Mouse (Mus musculus): Measurements from ENCODE around the gene Lrp2. TPM values are rescaled to one million over a fixed set of nuclear protein-coding genes. Genes with fewer than 3 reads are reported as not detected.
"Not testable (repeated sequence)": the region's sequence is repeated elsewhere in the genome, so short reads cannot be mapped to it uniquely, and the experiment has no call there.

Gene Lrp2
- polyA plus RNA-seq, 1 experiment = 0.50 TPM

DNA sequence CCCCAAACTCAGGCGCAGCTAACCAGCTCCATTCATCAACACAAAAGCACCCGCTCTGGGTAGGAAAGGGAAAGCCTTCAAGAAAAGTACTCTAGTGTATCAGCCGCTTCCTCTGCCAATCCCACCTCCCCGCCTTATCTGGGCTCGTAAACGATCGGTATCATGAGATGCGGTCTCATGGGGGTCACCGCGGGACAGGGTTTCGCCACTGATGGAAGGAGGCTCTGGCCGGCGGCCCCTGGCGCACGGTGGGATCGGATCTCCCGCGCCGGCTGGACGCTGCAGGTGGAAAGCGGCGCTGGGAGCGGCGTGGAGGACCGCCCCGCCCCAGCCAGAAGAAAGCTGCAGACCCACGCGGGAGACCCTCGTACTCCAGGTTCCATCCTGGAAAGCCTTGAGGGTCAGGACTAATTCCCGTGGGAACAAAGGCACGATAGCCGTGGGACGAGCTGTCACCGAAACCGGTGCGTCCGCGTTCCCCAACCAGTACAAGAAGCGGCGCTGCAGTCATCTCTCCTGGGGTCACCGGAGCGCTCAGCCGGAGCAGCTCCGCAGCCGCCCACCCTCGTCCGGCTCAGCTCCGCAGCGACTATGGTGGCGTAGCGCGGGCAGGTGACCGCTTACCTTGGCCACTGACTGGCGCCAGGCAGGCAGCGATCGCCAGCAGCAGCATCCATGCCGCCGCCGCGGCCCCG lies 527 bp downstream of the Lrp2 start:
- Histone ChIP-seq H3K4me1 (replicated peaks; ENCODE audit: control insufficient read depth, insufficient read depth, low read length) (no peaks in the 10 kb centered on the region; the same call in 1 of the 2 replicates), H3K36me3 (ENCODE audit: control insufficient read depth, insufficient read depth, low read length) (no peaks in the 10 kb centered on the region), H3K27ac (ENCODE audit: control insufficient read depth, insufficient read depth, low read length) (no peak overlapping the region), H3K27me3 (ENCODE audit: control insufficient read depth, insufficient read depth, low read length) (peaks cover 6% of the 10 kb centered on the region; the same call in 1 of the 2 replicates), H3K4me3 (ENCODE audit: control insufficient read depth, insufficient read depth, low read length) (no peak overlapping the region)
- DNase-seq = no peak
- WGBS = 2% methylated on average over 61 of the region's 61 CpGs
- TF ChIP-seq CTCF (IDR thresholded peaks at IDR 0.05; ENCODE audit: borderline replicate concordance, control insufficient read depth, extremely low read depth, insufficient read depth, low read length, poor library complexity) = no peak
- no peak for TF ChIP-seq POLR2A (IDR thresholded peaks at IDR 0.05; ENCODE audit: control insufficient read depth, extremely low read depth, insufficient read depth, low read length, poor library complexity)

DNA sequence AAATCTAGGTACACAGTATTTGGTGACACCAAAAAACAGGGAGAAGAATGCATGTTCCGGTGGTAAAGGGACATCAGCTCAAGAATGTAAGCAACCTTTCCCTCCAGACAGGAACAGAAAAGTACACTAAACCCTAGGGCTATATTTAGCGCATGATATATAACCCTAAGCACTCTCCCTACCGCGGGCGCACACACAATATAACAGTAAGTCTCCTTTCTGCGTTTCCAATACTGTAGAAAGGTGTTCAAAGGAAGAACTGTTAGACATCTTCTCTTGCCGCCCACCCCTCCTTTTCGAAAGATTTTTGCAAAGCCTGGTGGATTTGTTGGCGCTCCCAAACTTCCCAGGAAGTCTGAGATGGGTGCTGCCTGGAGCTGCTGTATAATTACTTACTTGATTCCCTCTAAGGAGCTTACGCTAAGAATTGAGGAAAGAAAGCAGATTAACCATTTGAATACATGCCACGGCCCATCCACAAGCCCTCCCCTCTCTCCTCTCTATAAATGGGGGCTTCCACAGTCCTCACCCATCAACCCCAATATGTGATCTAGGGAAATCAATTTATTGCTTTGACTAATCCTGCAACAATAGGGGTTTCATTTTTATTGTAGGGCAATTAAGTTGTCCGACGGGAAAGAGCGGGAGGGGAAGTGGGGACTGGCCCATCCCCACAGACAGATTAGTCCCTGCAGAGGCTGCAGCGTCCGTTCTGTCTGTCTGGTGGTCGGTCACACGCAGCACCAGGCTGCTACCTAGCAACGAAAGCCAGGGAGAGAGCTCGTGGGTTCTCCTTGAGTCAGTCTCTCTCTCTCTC lies 1.5 kb downstream of the Lrp2 start:
- no peak overlapping the region for H3K4me3 ChIP-seq (ENCODE audit: control insufficient read depth, insufficient read depth, low read length)
- H3K27me3 ChIP-seq (ENCODE audit: control insufficient read depth, insufficient read depth, low read length) = peaks cover 6% of the 10 kb centered on the region; the same call in 1 of the 2 replicates
- no peak for DNase-seq
- H3K4me1 ChIP-seq (replicated peaks; ENCODE audit: control insufficient read depth, insufficient read depth, low read length) = no peaks in the 10 kb centered on the region; the same call in 1 of the 2 replicates
- WGBS = 6% methylated on average over 20 of the region's 20 CpGs
- no peak overlapping the region for H3K27ac ChIP-seq (ENCODE audit: control insufficient read depth, insufficient read depth, low read length)
- no peaks in the 10 kb centered on the region for H3K36me3 ChIP-seq (ENCODE audit: control insufficient read depth, insufficient read depth, low read length)
- TF ChIP-seq POLR2A (IDR thresholded peaks at IDR 0.05; ENCODE audit: control insufficient read depth, extremely low read depth, insufficient read depth, low read length, poor library complexity) = no peak
- TF ChIP-seq CTCF (IDR thresholded peaks at IDR 0.05; ENCODE audit: borderline replicate concordance, control insufficient read depth, extremely low read depth, insufficient read depth, low read length, poor library complexity) = no peak

DNA sequence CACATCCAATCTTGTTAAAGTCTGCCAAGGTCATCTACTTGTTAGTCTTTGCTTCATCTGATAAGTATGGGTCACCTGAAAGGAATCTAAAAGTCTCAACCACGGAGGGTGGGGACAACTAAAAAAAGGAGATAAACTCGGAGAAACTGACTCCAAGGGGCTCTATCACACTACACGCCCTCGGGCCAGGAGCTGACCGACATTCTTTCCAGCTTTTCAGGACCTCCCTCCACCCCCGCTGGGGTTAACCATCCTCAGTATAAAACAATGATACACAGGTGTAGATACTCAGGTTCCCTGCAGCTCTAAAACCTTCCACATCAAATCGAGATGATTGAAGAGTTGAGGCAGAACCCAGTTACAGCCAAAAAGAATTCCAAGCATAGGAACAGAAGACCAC lies 3.0 kb downstream of the Lrp2 start:
- TF ChIP-seq CTCF (IDR thresholded peaks at IDR 0.05; ENCODE audit: borderline replicate concordance, control insufficient read depth, extremely low read depth, insufficient read depth, low read length, poor library complexity) = no peak
- no peak for TF ChIP-seq POLR2A (IDR thresholded peaks at IDR 0.05; ENCODE audit: control insufficient read depth, extremely low read depth, insufficient read depth, low read length, poor library complexity)
- H3K36me3 ChIP-seq (ENCODE audit: control insufficient read depth, insufficient read depth, low read length) = no peaks in the 10 kb centered on the region
- DNase-seq = no peak
- peaks cover 6% of the 10 kb centered on the region; the same call in 1 of the 2 replicates for H3K27me3 ChIP-seq (ENCODE audit: control insufficient read depth, insufficient read depth, low read length)
- no peak overlapping the region for H3K4me3 ChIP-seq (ENCODE audit: control insufficient read depth, insufficient read depth, low read length)
- no peaks in the 10 kb centered on the region; the same call in 1 of the 2 replicates for H3K4me1 ChIP-seq (replicated peaks; ENCODE audit: control insufficient read depth, insufficient read depth, low read length)
- WGBS = 77% methylated on average over 7 of the region's 7 CpGs
- no peak overlapping the region for H3K27ac ChIP-seq (ENCODE audit: control insufficient read depth, insufficient read depth, low read length)

DNA sequence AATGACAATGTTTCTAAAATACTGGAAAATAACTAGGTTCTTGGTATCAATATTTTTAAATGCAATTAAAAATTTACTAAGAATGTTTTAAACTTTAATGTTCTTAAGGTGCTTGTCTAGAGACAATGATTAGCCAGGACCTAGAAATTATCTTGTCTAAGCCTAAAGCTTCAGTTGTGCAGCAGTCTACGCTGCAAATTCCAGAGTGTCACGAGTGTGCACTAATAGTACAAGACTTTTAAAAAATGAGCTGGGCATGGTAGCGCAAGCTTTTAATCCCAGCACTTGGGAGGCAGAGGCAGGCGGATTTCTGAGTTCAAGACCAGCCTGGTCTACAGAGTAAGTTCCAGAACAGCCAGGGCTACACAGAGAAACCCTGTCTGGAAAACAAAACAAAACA lies 3.8 kb downstream of the Lrp2 start:
- not testable (repeated sequence) for H3K27ac ChIP-seq (ENCODE audit: control insufficient read depth, insufficient read depth, low read length); H3K4me3 ChIP-seq (ENCODE audit: control insufficient read depth, insufficient read depth, low read length); H3K4me1 ChIP-seq (replicated peaks; ENCODE audit: control insufficient read depth, insufficient read depth, low read length); DNase-seq; H3K27me3 ChIP-seq (ENCODE audit: control insufficient read depth, insufficient read depth, low read length); H3K36me3 ChIP-seq (ENCODE audit: control insufficient read depth, insufficient read depth, low read length)
- 95% methylated on average over 4 of the region's 4 CpGs for WGBS

DNA sequence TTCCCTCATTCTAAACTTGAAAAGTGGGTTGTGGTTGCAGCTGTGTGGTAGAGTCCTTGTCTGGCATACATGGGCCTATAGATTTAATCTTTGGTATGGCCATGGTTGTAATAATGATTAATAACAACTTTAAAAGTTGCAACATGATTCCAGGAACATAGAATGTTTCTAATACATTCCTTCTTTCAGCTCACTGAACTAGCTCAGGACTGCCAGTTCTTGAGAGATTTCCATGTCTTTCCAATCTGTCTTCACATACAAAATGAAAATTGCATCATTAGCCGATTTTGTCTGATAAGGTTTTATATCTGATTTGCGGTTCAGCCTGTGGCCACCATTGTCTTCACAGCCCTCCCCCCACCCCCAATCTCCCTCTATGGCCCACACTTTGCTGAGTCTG lies 5.8 kb downstream of the Lrp2 start:
- TF ChIP-seq POLR2A (IDR thresholded peaks at IDR 0.05; ENCODE audit: control insufficient read depth, extremely low read depth, insufficient read depth, low read length, poor library complexity) (no peak), CTCF (IDR thresholded peaks at IDR 0.05; ENCODE audit: borderline replicate concordance, control insufficient read depth, extremely low read depth, insufficient read depth, low read length, poor library complexity) (no peak)
- WGBS = 95% methylated on average over 2 of the region's 2 CpGs
- Histone ChIP-seq H3K27me3 (ENCODE audit: control insufficient read depth, insufficient read depth, low read length) (no peaks in the 10 kb centered on the region; the same call in 1 of the 2 replicates), H3K4me1 (replicated peaks; ENCODE audit: control insufficient read depth, insufficient read depth, low read length) (no peaks in the 10 kb centered on the region), H3K4me3 (ENCODE audit: control insufficient read depth, insufficient read depth, low read length) (no peak overlapping the region), H3K36me3 (ENCODE audit: control insufficient read depth, insufficient read depth, low read length) (no peaks in the 10 kb centered on the region), H3K27ac (ENCODE audit: control insufficient read depth, insufficient read depth, low read length) (no peak overlapping the region)
- no peak for DNase-seq

GRCm38 (mm10) chr2:69578206-69578605 lies 7.7 kb downstream of the Lrp2 start:
- no peak for TF ChIP-seq CTCF (IDR thresholded peaks at IDR 0.05; ENCODE audit: borderline replicate concordance, control insufficient read depth, extremely low read depth, insufficient read depth, low read length, poor library complexity)
- TF ChIP-seq POLR2A (IDR thresholded peaks at IDR 0.05; ENCODE audit: control insufficient read depth, extremely low read depth, insufficient read depth, low read length, poor library complexity) = no peak
- Histone ChIP-seq H3K4me1 (replicated peaks; ENCODE audit: control insufficient read depth, insufficient read depth, low read length) (no peaks in the 10 kb centered on the region), H3K4me3 (ENCODE audit: control insufficient read depth, insufficient read depth, low read length) (no peak overlapping the region), H3K27ac (ENCODE audit: control insufficient read depth, insufficient read depth, low read length) (no peak overlapping the region), H3K36me3 (ENCODE audit: control insufficient read depth, insufficient read depth, low read length) (no peaks in the 10 kb centered on the region), H3K27me3 (ENCODE audit: control insufficient read depth, insufficient read depth, low read length) (no peaks in the 10 kb centered on the region)
- 92% methylated on average over 8 of the region's 8 CpGs for WGBS
- no peak for DNase-seq
